Mouse (Mus musculus) skeletal muscle tissue, postnatal 0 days (tissue): ENCODE measurements around the gene Acbd3. TPM values are rescaled to one million over a fixed set of nuclear protein-coding genes. Genes with fewer than 3 reads are reported as not detected.

ENCODE experiments used
- polyA plus RNA-seq: library from polyadenylated mRNA; unstranded; fragments of >200 nt; fragmentation: Nextera tagmentation; extraction: Ambion mirVana; gene quantifications from 2 replicates; pipeline ENCODE4 v1.2.1, GENCODE M21; 2015

The Acbd3 gene
- 14.0 and 14.7 TPM in 2 replicates for polyA plus RNA-seq

DNA sequence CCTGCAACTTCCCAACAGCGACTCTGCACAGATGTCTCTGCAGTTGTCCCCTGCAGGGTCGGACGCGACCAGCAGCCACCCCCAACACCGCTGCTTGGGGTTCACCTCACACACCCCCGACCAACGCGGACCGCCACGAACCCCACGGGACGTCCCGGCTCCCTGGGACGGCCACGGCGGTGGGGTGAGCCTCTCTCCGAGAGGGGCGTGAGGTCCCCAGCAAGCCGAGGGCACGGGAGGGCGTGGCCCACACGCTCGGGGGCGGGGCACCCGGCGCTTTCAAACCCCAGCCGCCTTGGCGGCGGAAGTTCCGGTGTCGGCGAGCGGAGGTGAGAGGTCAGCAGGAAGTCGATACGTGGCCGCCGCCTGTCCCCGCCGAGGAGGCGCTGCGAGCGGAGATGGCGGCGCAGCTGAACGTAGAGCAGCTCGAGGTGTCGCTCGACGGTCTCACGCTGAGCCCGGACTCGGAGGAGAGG, at the start of gene Acbd3:
Gene Acbd3 (plus strand): TSS at position 340 of the 476 bp plus-strand sequence.

DNA sequence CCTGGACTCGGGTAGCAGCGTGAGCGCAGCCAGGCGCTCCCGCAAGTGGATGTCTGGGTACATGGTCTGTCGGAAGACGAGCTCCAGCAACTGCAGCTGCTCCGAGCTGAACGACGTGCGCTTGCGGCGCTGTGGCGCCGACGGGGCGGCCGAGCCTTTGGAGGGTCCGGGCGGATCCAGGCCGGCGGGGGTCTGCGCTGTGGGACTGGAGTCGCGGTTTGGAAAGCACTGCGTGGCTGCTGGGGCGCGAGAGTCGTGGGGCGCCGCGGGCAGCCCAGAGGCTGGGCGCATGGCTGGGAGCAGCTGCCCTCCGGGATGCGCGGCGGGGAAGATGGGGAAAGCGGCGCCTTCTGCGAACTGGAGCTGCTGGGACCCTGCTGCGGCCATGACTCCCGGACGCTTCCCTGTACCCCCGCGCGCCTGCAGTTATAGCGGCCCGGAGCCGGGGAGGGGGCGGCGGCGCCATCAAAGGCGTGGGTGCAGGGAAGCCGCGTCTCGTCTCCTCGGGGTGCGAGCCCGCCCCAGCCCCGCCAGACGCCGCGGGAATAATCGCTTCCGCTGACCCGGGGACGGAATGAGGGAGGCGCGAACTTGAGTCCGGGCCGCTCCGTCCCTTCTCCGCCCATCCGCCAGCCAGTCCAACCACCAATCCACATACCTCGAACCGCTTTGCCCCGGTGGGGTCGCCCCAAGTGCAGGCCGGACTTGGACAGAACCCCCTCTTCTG, 29.1 kb upstream of the Acbd3 start, which contains the start of gene Mixl1:
Gene Mixl1 (minus strand): TSS at position 409 of the 727 bp plus-strand sequence.

Other genes with a start within 250 kb of the Acbd3 start
- gene Stum, start 242.5 kb upstream of the Acbd3 start, polyA plus RNA-seq, result 3.9 TPM in 2 replicates
- 39.0 and 39.3 TPM in 2 replicates for gene Parp1, start 157.1 kb upstream of the Acbd3 start, polyA plus RNA-seq
- gene Lin9, start 84.9 kb upstream of the Acbd3 start, polyA plus RNA-seq, result 5.4 and 5.9 TPM in 2 replicates
- not detected in 2 replicates for gene Mixl1, start 29.0 kb upstream of the Acbd3 start, polyA plus RNA-seq
- 1,105 and 1,454 TPM in 2 replicates for gene H3f3a, start 87.9 kb downstream of the Acbd3 start, polyA plus RNA-seq
- gene Sde2, start 125.1 kb downstream of the Acbd3 start, polyA plus RNA-seq, result 18.8 and 19.7 TPM in 2 replicates
- 0.07 TPM in 1 of 2 replicates, not detected in the other for gene Lefty2, start 167.1 kb downstream of the Acbd3 start, polyA plus RNA-seq
- gene Pycr2, start 178.2 kb downstream of the Acbd3 start, polyA plus RNA-seq, result 41.2 and 45.0 TPM in 2 replicates
- gene Lefty1, start 209.0 kb downstream of the Acbd3 start, polyA plus RNA-seq, result 0.99 and 3.2 TPM in 2 replicates
- 7.4 and 8.6 TPM in 2 replicates for gene Tmem63a, start 216.3 kb downstream of the Acbd3 start, polyA plus RNA-seq